Mouse (Mus musculus): ENCODE measurements around the gene Ap2a1. TPM values are rescaled to one million over a fixed set of nuclear protein-coding genes. Genes with fewer than 3 reads are reported as not detected.
A peak's percentile ranks its signal among the peaks of the same experiment; 100 is the strongest.

Gene Ap2a1
- polyA plus RNA-seq (2011; ENCODE audit: insufficient read depth, insufficient read length, low replicate concordance, missing spikeins): 43.5 and 60.3 TPM in 2 replicates

- TF ChIP-seq CTCF (IDR thresholded peaks at IDR 0.05; ENCODE audit: control insufficient read depth, insufficient read depth, low read length) (no peak), POLR2A (IDR thresholded peaks at IDR 0.05; ENCODE audit: borderline replicate concordance, control insufficient read depth, low read depth, low read length) (peak; percentile 86; the same call in 1 of the 2 replicates)
- peak within 1 kb of the TSS; percentile 88 for H3K27ac ChIP-seq (ENCODE audit: control insufficient read depth, insufficient read depth, low read depth, low read length, poor library complexity)
- peak within 1 kb of the TSS; percentile 98 for H3K4me3 ChIP-seq (replicated peaks; ENCODE audit: control insufficient read depth, low read depth, low read length)
- H3K4me1 ChIP-seq (ENCODE audit: control insufficient read depth, insufficient read depth, low read length): peaks cover 2% of the 10 kb centered on the region; the same call in 1 of the 2 replicates
- WGBS: under 1% methylated on average over 84 of the region's 84 CpGs
These were observed at the start of gene Ap2a1 for GRCm38 (mm10) chr7:44929204-44930151. Gene Ap2a1, minus strand, starts transcription at chr7:44929496.

GRCm38 (mm10) chr7:44978300-44978699 is 49.0 kb upstream of the Ap2a1 start:
- Histone ChIP-seq H3K4me3 (replicated peaks; ENCODE audit: control insufficient read depth, low read depth, low read length) (no peak overlapping the region), H3K27ac (ENCODE audit: control insufficient read depth, insufficient read depth, low read depth, low read length, poor library complexity) (no peak overlapping the region), H3K4me1 (ENCODE audit: control insufficient read depth, insufficient read depth, low read length) (no peaks in the 10 kb centered on the region)
- no peak for TF ChIP-seq POLR2A (IDR thresholded peaks at IDR 0.05; ENCODE audit: borderline replicate concordance, control insufficient read depth, low read depth, low read length)
- no peak for TF ChIP-seq CTCF (IDR thresholded peaks at IDR 0.05; ENCODE audit: control insufficient read depth, insufficient read depth, low read length)
- 83% methylated on average over 3 of the region's 3 CpGs for WGBS

- Histone ChIP-seq H3K4me1 (ENCODE audit: control insufficient read depth, insufficient read depth, low read length) (peaks cover 1% of the 10 kb centered on the region; the same call in 1 of the 2 replicates), H3K4me3 (replicated peaks; ENCODE audit: control insufficient read depth, low read depth, low read length) (no peak overlapping the region), H3K27ac (ENCODE audit: control insufficient read depth, insufficient read depth, low read depth, low read length, poor library complexity) (no peak overlapping the region)
- TF ChIP-seq CTCF (IDR thresholded peaks at IDR 0.05; ENCODE audit: control insufficient read depth, insufficient read depth, low read length): no peak
- TF ChIP-seq POLR2A (IDR thresholded peaks at IDR 0.05; ENCODE audit: borderline replicate concordance, control insufficient read depth, low read depth, low read length): no peak
- WGBS: 48% methylated on average over 6 of the region's 6 CpGs
These were observed 45.8 kb upstream of the Ap2a1 start for GRCm38 (mm10) chr7:44975117-44975419.

GRCm38 (mm10) chr7:44974383-44975116 is 45.3 kb upstream of the Ap2a1 start, which contains the start of gene Cpt1c:
Gene Cpt1c, minus strand, starts transcription at chr7:44974851.
- 10% methylated on average over 22 of the region's 22 CpGs for WGBS

GRCm38 (mm10) chr7:44973415-44974130 is 44.3 kb upstream of the Ap2a1 start:
- peaks cover 1% of the 10 kb centered on the region; the same call in 1 of the 2 replicates for H3K4me1 ChIP-seq (ENCODE audit: control insufficient read depth, insufficient read depth, low read length)
- no peak for TF ChIP-seq POLR2A (IDR thresholded peaks at IDR 0.05; ENCODE audit: borderline replicate concordance, control insufficient read depth, low read depth, low read length)
- TF ChIP-seq CTCF (IDR thresholded peaks at IDR 0.05; ENCODE audit: control insufficient read depth, insufficient read depth, low read length): no peak
- H3K27ac ChIP-seq (ENCODE audit: control insufficient read depth, insufficient read depth, low read depth, low read length, poor library complexity): no peak overlapping the region
- no peak overlapping the region for H3K4me3 ChIP-seq (replicated peaks; ENCODE audit: control insufficient read depth, low read depth, low read length)
- 69% methylated on average over 14 of the region's 14 CpGs for WGBS

More at GRCm38 (mm10) chr7:44974383-44975116, 45.3 kb upstream of the Ap2a1 start, which contains the start of gene Cpt1c:
- Histone ChIP-seq H3K27ac (ENCODE audit: control insufficient read depth, insufficient read depth, low read depth, low read length, poor library complexity) (peak within 1 kb of the TSS; percentile 18), H3K4me1 (ENCODE audit: control insufficient read depth, insufficient read depth, low read length) (peaks cover 1% of the 10 kb centered on the region; the same call in 1 of the 2 replicates), H3K4me3 (replicated peaks; ENCODE audit: control insufficient read depth, low read depth, low read length) (peak within 1 kb of the TSS; percentile 37)
- TF ChIP-seq CTCF (IDR thresholded peaks at IDR 0.05; ENCODE audit: control insufficient read depth, insufficient read depth, low read length) (no peak), POLR2A (IDR thresholded peaks at IDR 0.05; ENCODE audit: borderline replicate concordance, control insufficient read depth, low read depth, low read length) (no peak)

- Histone ChIP-seq H3K4me1 (ENCODE audit: control insufficient read depth, insufficient read depth, low read length) (peaks cover 1% of the 10 kb centered on the region; the same call in 1 of the 2 replicates), H3K27ac (ENCODE audit: control insufficient read depth, insufficient read depth, low read depth, low read length, poor library complexity) (no peak overlapping the region), H3K4me3 (replicated peaks; ENCODE audit: control insufficient read depth, low read depth, low read length) (no peak overlapping the region)
- TF ChIP-seq POLR2A (IDR thresholded peaks at IDR 0.05; ENCODE audit: borderline replicate concordance, control insufficient read depth, low read depth, low read length) (no peak), CTCF (IDR thresholded peaks at IDR 0.05; ENCODE audit: control insufficient read depth, insufficient read depth, low read length) (no peak)
- 65% methylated on average over 7 of the region's 7 CpGs for WGBS
These were observed 41.8 kb upstream of the Ap2a1 start for GRCm38 (mm10) chr7:44971142-44971541.

- under 1% methylated on average over 36 of the region's 36 CpGs for WGBS
- Histone ChIP-seq H3K27ac (ENCODE audit: control insufficient read depth, insufficient read depth, low read depth, low read length, poor library complexity) (no peak overlapping the region), H3K4me3 (replicated peaks; ENCODE audit: control insufficient read depth, low read depth, low read length) (peak overlapping the region; percentile 60), H3K4me1 (ENCODE audit: control insufficient read depth, insufficient read depth, low read length) (peaks cover 1% of the 10 kb centered on the region; the same call in 1 of the 2 replicates)
- TF ChIP-seq CTCF (IDR thresholded peaks at IDR 0.05; ENCODE audit: control insufficient read depth, insufficient read depth, low read length) (no peak), POLR2A (IDR thresholded peaks at IDR 0.05; ENCODE audit: borderline replicate concordance, control insufficient read depth, low read depth, low read length) (no peak)
These were observed 41.0 kb upstream of the Ap2a1 start for GRCm38 (mm10) chr7:44970231-44970691.

Data from bone marrow, adult 2 months (tissue).